In genomic region chr12:108410416-108411208, GRCm38 (mm10) we compare ENCODE assay signal across 14 mouse cellular contexts. TPM values are rescaled to one million over a fixed set of nuclear protein-coding genes. Genes with fewer than 3 reads are reported as not detected.
DNase-seq lines count a peak whose midpoint lies in the region; ATAC-seq and TF ChIP-seq lines count a peak whose summit lies in the region.
"Had no signal": no experiment of that assay in that cellular context is flagged by ENCODE, and none has a peak within 500 bp of the region (broad histone marks: within the 10 kb centered on the region; RNA-seq: fewer than 3 reads in every experiment).

No protein-coding gene starts in this region.

- H3K36me3 ChIP-seq in forebrain, embryonic 13.5 days (ENCODE audit: poor library complexity, severe bottlenecking) = no peaks in the 10 kb centered on the region
- no peaks in the 10 kb centered on the region for H3K36me3 ChIP-seq in forebrain, embryonic 15.5 days
- H3K36me3 ChIP-seq in embryonic facial prominence, embryonic 15.5 days = no peaks in the 10 kb centered on the region
- no peaks in the 10 kb centered on the region for H3K36me3 ChIP-seq in midbrain, embryonic 12.5 days
- H3K36me3 ChIP-seq: heart, embryonic 10.5 days had no signal

- TF ChIP-seq POLR2A in brain, embryonic 14.5 days (IDR thresholded peaks at IDR 0.05; ENCODE audit: borderline replicate concordance, extremely low read depth, insufficient read depth, insufficient read length, poor library complexity, severe bottlenecking) = no peak

- ATAC-seq in forebrain, embryonic 13.5 days = no peak
- no peak for ATAC-seq in forebrain, embryonic 15.5 days (replicated peaks)
- ATAC-seq in embryonic facial prominence, embryonic 15.5 days (ENCODE audit: insufficient number of reproducible peaks, low FRiP score, low TSS enrichment, low read depth) = peak; percentile 73
- peak; percentile 54; the same call in 1 of the 2 replicates for ATAC-seq in midbrain, embryonic 12.5 days (ENCODE audit: low FRiP score, low read depth)
- ATAC-seq in megakaryocyte progenitor cell, adult 5-6 weeks (replicated peaks; ENCODE audit: poor library complexity) = no peak

- no peak overlapping the region for H3K4me3 ChIP-seq in forebrain, embryonic 13.5 days
- no peak overlapping the region for H3K4me3 ChIP-seq in forebrain, embryonic 15.5 days
- no peak overlapping the region for H3K4me3 ChIP-seq in embryonic facial prominence, embryonic 15.5 days (replicated peaks)
- H3K4me3 ChIP-seq in midbrain, embryonic 12.5 days = 0 out of 2 replicates have a peak overlapping the region, but pooled peaks have one; percentile 5
- H3K4me3 ChIP-seq: heart, embryonic 10.5 days had no signal

- no peak overlapping the region for H3K4me2 ChIP-seq in forebrain, embryonic 13.5 days
- no peak overlapping the region for H3K4me2 ChIP-seq in forebrain, embryonic 15.5 days (replicated peaks)
- H3K4me2 ChIP-seq in embryonic facial prominence, embryonic 15.5 days (replicated peaks) = no peak overlapping the region
- peak overlapping the region; percentile 19; the same call in 1 of the 2 replicates for H3K4me2 ChIP-seq in midbrain, embryonic 12.5 days (replicated peaks)

- no peaks in the 10 kb centered on the region for H3K27me3 ChIP-seq in forebrain, embryonic 13.5 days
- no peaks in the 10 kb centered on the region for H3K27me3 ChIP-seq in forebrain, embryonic 15.5 days
- H3K27me3 ChIP-seq in embryonic facial prominence, embryonic 15.5 days = no peaks in the 10 kb centered on the region
- no peaks in the 10 kb centered on the region for H3K27me3 ChIP-seq in midbrain, embryonic 12.5 days

- H3K9ac ChIP-seq in forebrain, embryonic 13.5 days = no peak overlapping the region
- H3K9ac ChIP-seq in forebrain, embryonic 15.5 days (replicated peaks) = no peak overlapping the region
- H3K9ac ChIP-seq in embryonic facial prominence, embryonic 15.5 days = no peak overlapping the region
- H3K9ac ChIP-seq in midbrain, embryonic 12.5 days (replicated peaks) = peak overlapping the region; percentile 37; the same call in 1 of the 2 replicates

- peaks cover 17% of the 10 kb centered on the region for H3K4me1 ChIP-seq in forebrain, embryonic 13.5 days
- no peaks in the 10 kb centered on the region; the same call in 1 of the 2 replicates for H3K4me1 ChIP-seq in forebrain, embryonic 15.5 days
- peaks cover 8% of the 10 kb centered on the region; the same call in 1 of the 2 replicates for H3K4me1 ChIP-seq in embryonic facial prominence, embryonic 15.5 days
- peaks cover 23% of the 10 kb centered on the region for H3K4me1 ChIP-seq in midbrain, embryonic 12.5 days

- DNase-seq in brain, embryonic 14.5 days (ENCODE audit: low read depth) = peak; percentile 62
- DNase-seq in ovary, adult 18-20 months (ENCODE audit: low spot score) = no peak
- no peak for DNase-seq in spleen, postnatal 36 days (ENCODE audit: low spot score in 2 of 2)
- DNase-seq: adrenal gland, postnatal 14 days; cerebellum, adult 8-10 months; kidney, postnatal 36 days; right cerebral cortex, postnatal 4 days had no signal

- no peaks in the 10 kb centered on the region for H3K9me3 ChIP-seq in forebrain, embryonic 13.5 days (replicated peaks)
- no peaks in the 10 kb centered on the region for H3K9me3 ChIP-seq in forebrain, embryonic 15.5 days
- H3K9me3 ChIP-seq in embryonic facial prominence, embryonic 15.5 days (replicated peaks) = no peaks in the 10 kb centered on the region
- H3K9me3 ChIP-seq in midbrain, embryonic 12.5 days = no peaks in the 10 kb centered on the region
- H3K9me3 ChIP-seq: heart, embryonic 10.5 days had no signal

- H3K27ac ChIP-seq in forebrain, embryonic 13.5 days = peak overlapping the region; percentile 16
- H3K27ac ChIP-seq in forebrain, embryonic 15.5 days (replicated peaks) = no peak overlapping the region
- H3K27ac ChIP-seq in embryonic facial prominence, embryonic 15.5 days (replicated peaks) = no peak overlapping the region
- H3K27ac ChIP-seq in midbrain, embryonic 12.5 days (replicated peaks) = peak overlapping the region; percentile 64
- H3K27ac ChIP-seq: heart, embryonic 10.5 days had no signal

- 62% methylated on average over 14 of the region's 14 CpGs for WGBS in forebrain, embryonic 13.5 days
- WGBS in forebrain, embryonic 15.5 days = 56% methylated on average over 14 of the region's 14 CpGs
- 52% methylated on average over 14 of the region's 14 CpGs for WGBS in embryonic facial prominence, embryonic 15.5 days
- WGBS in midbrain, embryonic 12.5 days = 65% methylated on average over 14 of the region's 14 CpGs

- no peak for TF ChIP-seq CTCF in brain, embryonic 14.5 days (IDR thresholded peaks at IDR 0.05; ENCODE audit: borderline replicate concordance, extremely low read depth, insufficient read depth, insufficient read length)

RNA-seq across cellular contexts. Expression of gene Eml1, which starts 39.9 kb away (rescaled TPM):
- 54.5 and 71.4 TPM in 2 replicates for polyA plus RNA-seq in forebrain, embryonic 13.5 days (2015; fragmentation: Nextera tagmentation; extraction: Ambion mirVana)
- polyA plus RNA-seq in forebrain, embryonic 15.5 days (2015; fragmentation: Nextera tagmentation; extraction: Ambion mirVana) = 58.6 and 65.7 TPM in 2 replicates
- polyA plus RNA-seq in brain, embryonic 14.5 days (2012; rRNA removed) = 40.9 and 45.6 TPM in 2 replicates
- 58.2 and 64.7 TPM in 2 replicates for polyA plus RNA-seq in embryonic facial prominence, embryonic 15.5 days (2015; fragmentation: Nextera tagmentation; extraction: Ambion mirVana)
- 89.4 and 93.0 TPM in 2 replicates for polyA plus RNA-seq in midbrain, embryonic 12.5 days (2016; fragmentation: Nextera tagmentation; extraction: Ambion mirVana)
- total RNA-seq in megakaryocyte progenitor cell, adult 5-6 weeks (2015) = 0.07 TPM in 1 of 2 replicates, not detected in the other
- total RNA-seq in megakaryocyte progenitor cell, adult 5-6 weeks (2017) = not detected in 2 replicates
- total RNA-seq: CH12.LX had no signal

Comparison
In these comparisons a context has a peak if more than half of its experiments do, and no peak if none do; other contexts are left out.
1. H3K27ac ChIP-seq: peak in forebrain, embryonic 13.5 days (single experiment) and midbrain, embryonic 12.5 days (single experiment); none in forebrain, embryonic 15.5 days (single experiment) and embryonic facial prominence, embryonic 15.5 days (single experiment).
2. ATAC-seq: peak in embryonic facial prominence, embryonic 15.5 days (single experiment) and midbrain, embryonic 12.5 days (single experiment); none in forebrain, embryonic 13.5 days (single experiment), forebrain, embryonic 15.5 days (single experiment) and megakaryocyte progenitor cell, adult 5-6 weeks (single experiment).